Mouse (Mus musculus): Measurements from ENCODE around the gene Rims3.

GRCm38 (mm10) chr4:120912866-120913265, 58.2 kb downstream of the Rims3 start:
- TF ChIP-seq GATA1 (IDR thresholded peaks at IDR 0.05; ENCODE audit: borderline replicate concordance, low read length) (no peak), FLI1 (IDR thresholded peaks at IDR 0.05; ENCODE audit: low read length) (no peak)

Data from megakaryocyte, embryonic 14.5 days (primary cell).